Mouse (Mus musculus) layer of hippocampus, adult 2 months (tissue): ENCODE results near the gene Mgst2. TPM values are rescaled to one million over a fixed set of nuclear protein-coding genes. Genes with fewer than 3 reads are reported as not detected.

Experiments
- DNase-seq, 2 experiments: peaks; one replicate each; pipeline ENCODE4 v3.0.0; 2022; ENCODE audit warnings: low spot score in 2 of 2
- H3K27ac ChIP-seq: fragments of 200-600 bp; 2 replicates; pipeline ENCODE4 v1.8.1; 2022
- H3K4me3 ChIP-seq: fragments of 200-600 bp; 2 replicates; pipeline ENCODE4 v1.8.1; 2022; ENCODE audit warnings: mild to moderate bottlenecking
- CTCF ChIP-seq: fragments of 200-600 bp; conservative IDR thresholded peaks from 2 replicates; pipeline ENCODE4 v1.8.1; 2022; ENCODE audit warnings: antibody characterized with exemption, mild to moderate bottlenecking, moderate library complexity
- total RNA-seq, 2 experiments: library from RNA; stranded (reverse); gene quantifications; 2 replicates each; pipeline ENCODE4 v1.2.3; 2021

Mgst2 gene
- total RNA-seq, 2 experiments from 2014 or later, result not detected

- DNase-seq, result no peak
- Histone ChIP-seq H3K27ac (no peak overlapping the region), H3K4me3 (no peak overlapping the region)
- no peak for TF ChIP-seq CTCF
These were observed 53.1 kb downstream of the Mgst2 start for GRCm38 (mm10) chr3:51713233-51713632.

GRCm38 (mm10) chr3:51714469-51714868, 54.3 kb downstream of the Mgst2 start:
- no peak for TF ChIP-seq CTCF
- no peak overlapping the region for H3K27ac ChIP-seq
- no peak for DNase-seq
- H3K4me3 ChIP-seq, result no peak overlapping the region

- H3K27ac ChIP-seq, result no peak overlapping the region
- no peak overlapping the region for H3K4me3 ChIP-seq
- no peak for DNase-seq
- no peak for TF ChIP-seq CTCF
These were observed 57.3 kb downstream of the Mgst2 start for GRCm38 (mm10) chr3:51717455-51717854.

- H3K27ac ChIP-seq, result no peak overlapping the region
- DNase-seq, result no peak
- H3K4me3 ChIP-seq, result no peak overlapping the region
- no peak for TF ChIP-seq CTCF
These were observed 57.7 kb downstream of the Mgst2 start for GRCm38 (mm10) chr3:51717909-51718308.

GRCm38 (mm10) chr3:51719373-51719772, 59.2 kb downstream of the Mgst2 start:
- no peak for TF ChIP-seq CTCF
- DNase-seq, result no peak

GRCm38 (mm10) chr3:51719982-51720381, 59.8 kb downstream of the Mgst2 start:
- DNase-seq, result no peak
- no peak for TF ChIP-seq CTCF
- Histone ChIP-seq H3K27ac (no peak overlapping the region), H3K4me3 (no peak overlapping the region)

More at GRCm38 (mm10) chr3:51719373-51719772, 59.2 kb downstream of the Mgst2 start:
- no peak overlapping the region for H3K4me3 ChIP-seq
- H3K27ac ChIP-seq, result no peak overlapping the region

- DNase-seq, result no peak
- Histone ChIP-seq H3K27ac (no peak overlapping the region), H3K4me3 (no peak overlapping the region)
- no peak for TF ChIP-seq CTCF
These were observed 66.1 kb downstream of the Mgst2 start for GRCm38 (mm10) chr3:51726257-51726656.

GRCm38 (mm10) chr3:51727487-51727886, 67.3 kb downstream of the Mgst2 start:
- TF ChIP-seq CTCF, result no peak
- peak overlapping the region; percentile 72 for H3K27ac ChIP-seq
- DNase-seq, result no peak
- H3K4me3 ChIP-seq, result no peak overlapping the region

GRCm38 (mm10) chr3:51727968-51728367, 67.8 kb downstream of the Mgst2 start:
- TF ChIP-seq CTCF, result no peak
- Histone ChIP-seq H3K27ac (peak overlapping the region; percentile 72), H3K4me3 (no peak overlapping the region)
- DNase-seq, result peak; percentile 22 to 29

GRCm38 (mm10) chr3:51728456-51728855, 68.3 kb downstream of the Mgst2 start:
- no peak for DNase-seq
- no peak overlapping the region for H3K4me3 ChIP-seq

GRCm38 (mm10) chr3:51729109-51729918, 69.2 kb downstream of the Mgst2 start:
- DNase-seq, result no peak
- H3K4me3 ChIP-seq, result no peak overlapping the region
- no peak for TF ChIP-seq CTCF
- H3K27ac ChIP-seq, result peak overlapping the region; percentile 37; the same call in 1 of the 2 replicates

More at GRCm38 (mm10) chr3:51728456-51728855, 68.3 kb downstream of the Mgst2 start:
- TF ChIP-seq CTCF, result no peak
- H3K27ac ChIP-seq, result peak overlapping the region; percentile 72

GRCm38 (mm10) chr3:51730662-51731061, 70.5 kb downstream of the Mgst2 start:
- TF ChIP-seq CTCF, result no peak
- no peak overlapping the region for H3K4me3 ChIP-seq
- no peak for DNase-seq

GRCm38 (mm10) chr3:51731949-51732636, 71.9 kb downstream of the Mgst2 start:
- H3K27ac ChIP-seq, result no peak overlapping the region
- TF ChIP-seq CTCF, result no peak
- DNase-seq, result no peak
- H3K4me3 ChIP-seq, result no peak overlapping the region

More at GRCm38 (mm10) chr3:51730662-51731061, 70.5 kb downstream of the Mgst2 start:
- no peak overlapping the region for H3K27ac ChIP-seq

Other genes starting within 250 kb of the Mgst2 start
- 10 to 100 TPM; 55.0 to 58.1 TPM for gene Naa15, start 245.2 kb upstream of the Mgst2 start, total RNA-seq
- gene Rab33b, start 176.4 kb upstream of the Mgst2 start, total RNA-seq, result 10 to 100 TPM; 22.8 to 25.4 TPM
- 100 to 1,000 TPM; 138 to 144 TPM for gene Setd7, start 99.5 kb upstream of the Mgst2 start, total RNA-seq